Mouse (Mus musculus): ENCODE measurements at regions not wholly inside any gene's neighbourhood (a gene's known extent, or its start where the extent isn't known, plus 50 kb on each side); places are given as distances from the start of the nearest gene placed in this dataset.

GRCm38 (mm10) chr19:14655302-14656021, 57.6 kb upstream of the Tle4 start:
- no peak overlapping the region for H3K27ac ChIP-seq
- no peaks in the 10 kb centered on the region for H3K9me3 ChIP-seq
- no peaks in the 10 kb centered on the region for H3K4me1 ChIP-seq
- 67% methylated on average over 5 of the region's 5 CpGs for WGBS
- no peaks in the 10 kb centered on the region for H3K36me3 ChIP-seq
- ATAC-seq (ENCODE audit: low FRiP score, low read depth): no peak
- H3K4me3 ChIP-seq: no peak overlapping the region
- no peaks in the 10 kb centered on the region for H3K27me3 ChIP-seq
- H3K9ac ChIP-seq: no peak overlapping the region
- H3K4me2 ChIP-seq (replicated peaks): no peak overlapping the region

Measured in limb, embryonic 13.5 days (tissue).